Mouse (Mus musculus) forebrain, embryonic 14.5 days (tissue): ENCODE data around the gene Dlat. TPM values are rescaled to one million over a fixed set of nuclear protein-coding genes. Genes with fewer than 3 reads are reported as not detected.

Experiments
- ATAC-seq: fragments of 200-750 bp; cut with Nextera tagmentation; 2 replicates; pipeline ENCODE4 v1.8.0; 2017; ENCODE audit warnings: mild to moderate bottlenecking, moderate library complexity
- DNase-seq: peaks from one replicate; pipeline ENCODE4 v3.0.0-alpha.2; 2015; ENCODE audit warnings: low spot score
- H3K27ac ChIP-seq: fragments of 300-500 bp; sonication (generic); 2 replicates; pipeline ENCODE4 v1.5.1; 2014; ENCODE audit warnings: low read depth, mild to moderate bottlenecking, control low read depth, low read length, moderate library complexity
- H3K27me3 ChIP-seq: fragments of 300-500 bp; sonication (generic); replicated peaks from 2 replicates; pipeline ENCODE4 v1.6.1; 2014; ENCODE audit warnings: low read length, control low read depth, mixed read lengths; ENCODE audit not compliant: control insufficient read depth, insufficient read depth
- H3K36me3 ChIP-seq: fragments of 300-500 bp; sonication (generic); 2 replicates; pipeline ENCODE4 v1.6.1; 2014; ENCODE audit warnings: low read length, control low read depth; ENCODE audit not compliant: control insufficient read depth, insufficient read depth
- H3K4me1 ChIP-seq: fragments of 300-500 bp; sonication (generic); 2 replicates; pipeline ENCODE4 v1.6.1; 2014; ENCODE audit warnings: antibody characterized with exemption, low read length, control low read depth; ENCODE audit not compliant: control insufficient read depth, insufficient read depth
- H3K4me2 ChIP-seq: fragments of 300-500 bp; sonication (generic); 2 replicates; pipeline ENCODE4 v1.6.1; 2014; ENCODE audit warnings: mild to moderate bottlenecking, control low read depth, low read length
- H3K4me3 ChIP-seq: fragments of 300-500 bp; sonication (generic); 2 replicates; pipeline ENCODE4 v1.5.1; 2014; ENCODE audit warnings: low read depth, low read length, control low read depth
- H3K9ac ChIP-seq: fragments of 300-500 bp; sonication (generic); 2 replicates; pipeline ENCODE4 v1.6.1; 2014; ENCODE audit warnings: mild to moderate bottlenecking, low read length, control low read depth, moderate library complexity
- H3K9me3 ChIP-seq: fragments of 300-500 bp; sonication (generic); replicated peaks from 2 replicates; pipeline ENCODE4 v1.6.1; 2016; ENCODE audit warnings: low read length, control low read depth, mixed read lengths; ENCODE audit not compliant: control insufficient read depth
- WGBS: fragments of 180-500 bp; shearing (Covaris S2); extraction: QIAGEN DNeasy Blood & Tissue Kit; methylation state at CpG from one replicate; pipeline ENCODE4 v1.1.7; 2014; 5-methylcytosine and 5-hydroxymethylcytosine counted together
- polyA plus RNA-seq: library from polyadenylated mRNA; unstranded; fragments of >200 nt; fragmentation: Nextera tagmentation; extraction: Ambion mirVana; gene quantifications from 2 replicates; pipeline ENCODE4 v1.2.1, GENCODE M21; 2014

Gene Dlat
- polyA plus RNA-seq, 1 experiment from 2014 or later = 50.9 TPM

GRCm38 (mm10) chr9:50695153-50695552, 35.6 kb upstream of the Dlat start:
- H3K9me3 ChIP-seq = no peaks in the 10 kb centered on the region
- no peak overlapping the region for H3K27ac ChIP-seq
- H3K36me3 ChIP-seq = peaks cover 22% of the 10 kb centered on the region
- 88% methylated on average over 6 of the region's 6 CpGs for WGBS
- no peak overlapping the region for H3K4me2 ChIP-seq
- H3K4me1 ChIP-seq = peaks cover 13% of the 10 kb centered on the region
- no peaks in the 10 kb centered on the region for H3K27me3 ChIP-seq
- H3K4me3 ChIP-seq = no peak overlapping the region
- no peak overlapping the region for H3K9ac ChIP-seq
- ATAC-seq (no peak), DNase-seq (no peak)

- Histone ChIP-seq H3K27me3 (no peaks in the 10 kb centered on the region), H3K4me2 (no peak overlapping the region), H3K9ac (peak overlapping the region; percentile 17; the same call in 1 of the 2 replicates), H3K4me1 (peaks cover 13% of the 10 kb centered on the region), H3K27ac (no peak overlapping the region), H3K36me3 (peaks cover 30% of the 10 kb centered on the region), H3K9me3 (no peaks in the 10 kb centered on the region), H3K4me3 (no peak overlapping the region)
- ATAC-seq = no peak
- peak; percentile 57 for DNase-seq
- 17% methylated on average over 10 of the region's 10 CpGs for WGBS
Observed at GRCm38 (mm10) chr9:50693631-50694030, 34.1 kb upstream of the Dlat start.

- peak; percentile 64; the same call in 1 of the 2 replicates for ATAC-seq
- DNase-seq = peak; percentile 20
- Histone ChIP-seq H3K4me1 (peaks cover 10% of the 10 kb centered on the region), H3K36me3 (peaks cover 35% of the 10 kb centered on the region), H3K9me3 (no peaks in the 10 kb centered on the region), H3K4me2 (peak overlapping the region; percentile 26; the same call in 1 of the 2 replicates), H3K4me3 (no peak overlapping the region), H3K27me3 (no peaks in the 10 kb centered on the region), H3K9ac (0 out of 2 replicates have a peak overlapping the region, but pooled peaks have one; percentile 13), H3K27ac (0 out of 2 replicates have a peak overlapping the region, but pooled peaks have one; percentile 21)
- WGBS = 13% methylated on average over 13 of the region's 13 CpGs
Observed at GRCm38 (mm10) chr9:50692626-50693580, 33.3 kb upstream of the Dlat start.

- no peak overlapping the region for H3K9ac ChIP-seq
- no peaks in the 10 kb centered on the region for H3K4me1 ChIP-seq
- no peak for ATAC-seq
- no peaks in the 10 kb centered on the region for H3K27me3 ChIP-seq
- H3K36me3 ChIP-seq = peaks cover 57% of the 10 kb centered on the region
- no peaks in the 10 kb centered on the region for H3K9me3 ChIP-seq
- no peak for DNase-seq
- whole genome bisulfite sequencing = 79% methylated on average over 6 of the region's 6 CpGs
- no peak overlapping the region for H3K4me2 ChIP-seq
- H3K27ac ChIP-seq = no peak overlapping the region
- H3K4me3 ChIP-seq = no peak overlapping the region
Observed at GRCm38 (mm10) chr9:50686866-50687652, 27.5 kb upstream of the Dlat start.

- no peak for DNase-seq
- WGBS = 66% methylated on average over 7 of the region's 7 CpGs
Observed at GRCm38 (mm10) chr9:50681727-50682126, 22.1 kb upstream of the Dlat start.

GRCm38 (mm10) chr9:50679406-50679805, 19.8 kb upstream of the Dlat start:
- WGBS = 93% methylated on average over 1 of the region's 1 CpGs
- Histone ChIP-seq H3K4me2 (no peak overlapping the region), H3K27me3 (no peaks in the 10 kb centered on the region), H3K4me1 (no peaks in the 10 kb centered on the region), H3K4me3 (no peak overlapping the region), H3K36me3 (peaks cover 62% of the 10 kb centered on the region), H3K9ac (no peak overlapping the region), H3K27ac (no peak overlapping the region), H3K9me3 (no peaks in the 10 kb centered on the region)
- DNase-seq (no peak), ATAC-seq (no peak)

More at GRCm38 (mm10) chr9:50681727-50682126, 22.1 kb upstream of the Dlat start:
- Histone ChIP-seq H3K9ac (no peak overlapping the region), H3K4me1 (no peaks in the 10 kb centered on the region), H3K4me2 (no peak overlapping the region), H3K4me3 (no peak overlapping the region), H3K36me3 (peaks cover 78% of the 10 kb centered on the region), H3K27me3 (no peaks in the 10 kb centered on the region), H3K9me3 (no peaks in the 10 kb centered on the region), H3K27ac (no peak overlapping the region)
- ATAC-seq = no peak

GRCm38 (mm10) chr9:50674771-50675170, 15.2 kb upstream of the Dlat start:
- WGBS = 37% methylated on average over 1 of the region's 1 CpGs
- DNase-seq = no peak
- H3K27me3 ChIP-seq = no peaks in the 10 kb centered on the region

GRCm38 (mm10) chr9:50670690-50671089, 11.1 kb upstream of the Dlat start:
- H3K4me3 ChIP-seq = no peak overlapping the region
- peaks cover 28% of the 10 kb centered on the region for H3K36me3 ChIP-seq
- no peaks in the 10 kb centered on the region for H3K27me3 ChIP-seq
- DNase-seq (peak; percentile 68), ATAC-seq (peak; percentile 77; the same call in 1 of the 2 replicates)
- no peak overlapping the region for H3K4me2 ChIP-seq
- 36% methylated on average over 5 of the region's 5 CpGs for WGBS
- no peaks in the 10 kb centered on the region for H3K4me1 ChIP-seq
- H3K9me3 ChIP-seq = no peaks in the 10 kb centered on the region
- no peak overlapping the region for H3K27ac ChIP-seq
- no peak overlapping the region for H3K9ac ChIP-seq

More at GRCm38 (mm10) chr9:50674771-50675170, 15.2 kb upstream of the Dlat start:
- no peaks in the 10 kb centered on the region for H3K4me1 ChIP-seq
- H3K27ac ChIP-seq = no peak overlapping the region
- H3K36me3 ChIP-seq = peaks cover 22% of the 10 kb centered on the region; the same call in 1 of the 2 replicates
- no peak overlapping the region for H3K9ac ChIP-seq
- H3K4me3 ChIP-seq = no peak overlapping the region
- H3K9me3 ChIP-seq = no peaks in the 10 kb centered on the region
- H3K4me2 ChIP-seq = no peak overlapping the region
- ATAC-seq = no peak
